Mouse (Mus musculus) liver, adult 2 months (tissue): Measurements from ENCODE around the gene Olfr469.

ENCODE experiments used
- CTCF ChIP-seq: fragments of 200-500 bp; IDR thresholded peaks from 2 replicates; pipeline ENCODE4 v1.5.1; 2011; ENCODE audit warnings: low read depth, low read length, control low read depth
- POLR2A ChIP-seq: fragments of 200-500 bp; IDR thresholded peaks from 2 replicates; pipeline ENCODE4 v1.6.1; 2011; ENCODE audit warnings: low read length, control low read depth; ENCODE audit not compliant: insufficient read depth; ENCODE audit errors: extremely low read depth

- TF ChIP-seq POLR2A (no peak), CTCF (no peak)
These were observed 47.1 kb downstream of the Olfr469 start for GRCm38 (mm10) chr7:107778216-107778615.
